Mouse (Mus musculus) frontal cortex, adult 2 months (tissue): ENCODE results near the gene Atg4d. TPM values are rescaled to one million over a fixed set of nuclear protein-coding genes. Genes with fewer than 3 reads are reported as not detected.
"Not testable (repeated sequence)": the region's sequence is repeated elsewhere in the genome, so short reads cannot be mapped to it uniquely, and the experiment has no call there.

Experiments used
- DNase-seq, 2 experiments: peaks; one replicate each; pipeline ENCODE4 v3.0.0; 2022; ENCODE audit warnings: low spot score in 1 of 2; ENCODE audit errors: extremely low spot score in 1 of 2
- polyA plus RNA-seq: library from polyadenylated mRNA; depleted of rRNA; stranded (reverse); fragments of >200 nt; gene quantifications from 2 replicates; pipeline ENCODE4 v1.2.3, GENCODE M21; 2012; rRNA removed

The Atg4d gene
- polyA plus RNA-seq, 1 experiment, result 36.5 TPM

DNA sequence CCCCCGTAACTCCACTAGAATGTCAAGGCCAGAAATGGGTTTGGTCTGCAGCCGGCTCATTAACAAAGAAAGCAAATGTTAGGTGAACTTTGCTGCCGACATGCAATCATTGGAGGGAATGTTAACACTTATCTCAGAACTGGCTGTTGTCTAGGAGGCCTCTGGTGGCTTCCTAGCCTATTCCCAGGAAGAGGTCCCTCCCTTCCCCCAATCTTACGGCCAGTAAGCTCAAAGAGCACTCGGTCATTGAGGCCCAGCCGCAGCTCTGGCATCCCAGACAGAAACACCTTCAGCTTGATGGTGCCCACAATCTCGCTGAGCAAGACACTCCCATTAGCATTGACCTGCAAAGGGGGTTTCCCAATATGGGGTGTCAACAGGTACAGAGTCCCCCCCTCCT lies 40.0 kb downstream of the Atg4d start:
- no peak for DNase-seq

GRCm38 (mm10) chr9:21309150-21309741 lies 44.2 kb downstream of the Atg4d start:
- no peak for DNase-seq

DNA sequence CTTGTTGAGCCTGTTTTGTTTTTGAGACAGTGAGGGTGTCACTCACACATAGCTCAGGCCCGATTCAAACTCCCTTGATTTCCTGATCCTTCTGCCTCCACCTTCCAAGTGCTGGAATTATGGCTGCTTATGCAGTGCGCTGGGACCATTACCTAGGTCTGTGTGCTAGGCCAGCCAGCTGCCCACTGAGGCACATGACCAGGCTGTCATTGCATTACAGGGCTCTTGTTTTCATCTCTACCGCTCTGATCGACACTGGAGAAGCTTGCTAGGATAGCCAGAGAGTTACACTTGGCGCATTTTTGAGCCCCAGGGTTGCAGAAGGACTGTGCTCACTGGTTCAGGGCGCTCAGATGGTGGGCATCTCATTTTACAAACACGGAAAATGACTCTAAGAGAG lies 46.6 kb downstream of the Atg4d start:
- no peak for DNase-seq

DNA sequence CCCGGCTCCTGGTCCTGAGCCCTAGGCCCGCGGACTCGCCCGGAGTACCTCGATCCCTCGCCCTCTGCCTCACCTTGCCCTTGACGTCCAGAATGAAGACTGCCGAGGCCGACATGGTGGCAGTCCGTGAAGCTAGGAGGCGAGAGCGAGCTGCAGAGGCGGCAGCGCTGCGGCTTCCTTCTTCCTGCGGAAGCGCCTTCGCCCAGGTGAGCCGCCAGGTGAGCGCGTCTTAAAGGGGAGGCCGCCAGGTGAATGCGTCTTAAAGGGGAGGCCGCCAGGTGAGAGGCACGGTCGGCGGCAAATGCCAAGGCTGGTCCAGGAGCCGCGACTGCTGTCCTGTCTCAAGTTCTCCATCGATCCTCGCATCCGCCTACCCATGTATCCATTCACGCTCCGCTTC lies 47.0 kb downstream of the Atg4d start, which contains the start of gene Ap1m2:
Ap1m2 (minus strand) TSS at position 204 of the 400 bp plus-strand sequence.
- no peak for DNase-seq

DNA sequence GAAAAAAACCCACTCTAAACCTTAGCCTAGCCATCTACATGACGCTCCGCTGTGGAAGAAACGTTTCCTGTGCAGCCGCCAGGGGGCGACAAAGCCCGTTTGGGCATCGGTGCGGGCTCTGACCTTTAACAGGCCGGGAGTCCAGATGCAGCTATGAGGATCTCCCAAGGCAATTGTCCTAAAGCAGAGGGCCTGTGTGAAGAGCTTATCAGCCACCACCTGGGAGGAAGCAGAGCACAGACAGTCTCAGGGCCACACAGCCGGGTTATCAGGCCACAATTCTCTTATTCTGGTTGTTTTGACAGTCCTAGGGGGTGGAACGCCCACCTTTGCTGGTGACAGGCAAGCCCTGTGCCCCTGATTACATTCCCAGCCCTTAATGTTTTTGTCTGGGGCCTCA lies 48.3 kb downstream of the Atg4d start:
- DNase-seq, result peak in 1 of 2 experiments; percentile 87

- DNase-seq, result no peak
These were observed 49.5 kb downstream of the Atg4d start for GRCm38 (mm10) chr9:21314367-21315140.

DNA sequence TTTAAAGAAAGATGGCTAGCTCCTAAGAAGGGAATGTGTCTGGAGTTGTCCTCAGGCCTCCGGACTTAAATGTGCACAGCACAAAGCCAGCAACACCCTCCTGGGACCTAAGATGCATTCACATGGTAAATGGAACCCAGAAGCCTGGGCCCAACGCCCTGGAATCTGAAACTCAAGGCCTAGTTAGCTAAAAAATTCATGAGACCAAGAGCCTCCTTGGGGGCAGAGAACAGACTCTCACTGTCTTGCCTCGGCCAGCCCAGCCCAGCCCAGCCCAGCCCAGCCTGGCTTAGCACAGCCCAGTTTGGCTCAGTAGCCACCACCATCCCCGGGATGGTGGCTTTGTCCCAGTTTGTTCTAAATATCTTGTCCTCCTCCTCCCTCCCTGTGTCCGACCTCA lies 50.3 kb downstream of the Atg4d start:
- DNase-seq, result no peak

GRCm38 (mm10) chr9:21316696-21317095 lies 51.6 kb downstream of the Atg4d start:
- no peak for DNase-seq

DNA sequence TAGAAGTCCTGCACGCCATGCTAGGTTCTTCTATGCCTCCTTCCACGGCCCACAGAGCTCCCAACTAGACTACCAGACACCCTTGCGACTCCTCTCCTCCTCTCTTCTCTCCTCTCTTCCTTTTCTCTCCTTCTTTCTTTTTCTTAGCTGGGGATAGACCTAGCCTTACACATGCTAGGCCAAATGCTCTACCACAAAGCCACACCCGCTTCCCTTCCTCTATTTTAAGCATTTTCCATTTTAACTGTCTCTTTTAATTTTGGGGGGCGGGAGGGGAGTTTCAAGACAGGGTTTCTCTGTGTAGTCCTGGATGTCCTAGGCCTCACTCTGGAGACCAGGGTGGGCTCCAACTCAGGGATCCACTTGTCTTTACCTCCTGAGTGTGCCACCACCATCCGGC lies 53.7 kb downstream of the Atg4d start:
- no peak for DNase-seq

- no peak for DNase-seq
These were observed 54.4 kb downstream of the Atg4d start for GRCm38 (mm10) chr9:21319503-21319902.

GRCm38 (mm10) chr9:21320280-21320618 lies 55.2 kb downstream of the Atg4d start:
- no peak for DNase-seq

DNA sequence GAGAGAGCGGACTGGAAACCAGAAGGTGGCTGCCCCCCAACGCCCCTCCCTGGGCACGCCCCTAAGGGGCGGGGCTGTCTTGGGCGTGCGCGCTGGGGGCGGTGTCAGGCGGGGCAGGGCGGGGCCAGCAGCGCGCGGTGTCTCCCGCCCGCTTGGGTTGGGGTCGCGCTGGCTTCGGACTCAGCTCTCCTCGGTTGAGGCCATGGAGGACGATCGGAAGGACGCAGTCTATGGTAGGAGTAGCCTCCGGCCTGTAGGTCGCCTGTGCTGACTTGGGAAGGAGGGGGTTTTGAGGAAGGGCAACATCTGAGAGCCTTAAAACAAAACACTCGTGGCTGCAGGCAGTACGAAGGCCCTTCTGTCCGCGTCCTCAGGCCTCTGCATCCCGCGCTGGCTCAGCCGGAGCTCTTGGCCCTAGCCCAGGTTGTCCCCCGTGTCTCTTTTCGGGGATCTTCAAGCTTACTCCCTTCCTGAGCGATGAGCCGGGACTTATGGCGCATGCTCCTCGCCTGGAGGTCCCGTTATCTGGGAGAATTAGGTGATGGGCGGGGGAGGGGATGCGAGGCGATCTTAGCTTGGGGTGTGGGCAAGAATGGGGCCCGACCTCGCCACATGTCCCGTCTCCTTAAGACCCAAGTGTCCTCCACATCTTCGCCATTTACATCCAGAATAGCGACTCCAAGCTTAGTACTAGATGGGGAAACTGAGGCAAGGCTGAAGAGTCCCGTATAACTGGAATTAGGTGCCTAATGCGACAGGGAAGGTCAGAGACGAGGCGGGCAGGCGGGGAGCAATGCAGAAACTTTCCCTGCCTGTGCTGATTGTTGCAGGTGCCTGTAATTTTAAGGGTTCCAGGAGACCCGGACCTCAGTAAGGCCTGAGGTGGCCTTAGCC lies 55.8 kb downstream of the Atg4d start, which contains the start of gene Slc44a2:
Slc44a2 (plus strand) TSS at position 80 of the 894 bp plus-strand sequence.
- DNase-seq, result peak; percentile 44 to 77

DNA sequence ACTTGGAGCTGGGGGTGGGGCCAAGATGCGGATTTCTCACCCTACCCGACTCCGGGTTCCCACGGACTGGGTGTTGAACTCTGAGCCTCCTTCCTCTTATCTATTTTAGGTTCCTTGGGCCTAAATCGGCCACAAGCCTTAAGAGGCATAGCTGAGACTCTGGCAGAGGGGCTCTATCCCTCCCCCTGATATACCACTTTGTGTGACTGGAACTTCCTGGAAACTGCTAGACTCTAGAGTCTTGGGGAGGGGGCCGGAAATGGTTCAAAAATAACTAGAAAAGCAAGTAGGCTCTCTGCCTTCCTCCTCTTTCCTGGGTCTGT lies 56.4 kb downstream of the Atg4d start:
- peak; percentile 13 to 20 for DNase-seq

- peak in 1 of 2 experiments; percentile 36 for DNase-seq
These were observed 57.3 kb downstream of the Atg4d start for GRCm38 (mm10) chr9:21322211-21322916.

DNA sequence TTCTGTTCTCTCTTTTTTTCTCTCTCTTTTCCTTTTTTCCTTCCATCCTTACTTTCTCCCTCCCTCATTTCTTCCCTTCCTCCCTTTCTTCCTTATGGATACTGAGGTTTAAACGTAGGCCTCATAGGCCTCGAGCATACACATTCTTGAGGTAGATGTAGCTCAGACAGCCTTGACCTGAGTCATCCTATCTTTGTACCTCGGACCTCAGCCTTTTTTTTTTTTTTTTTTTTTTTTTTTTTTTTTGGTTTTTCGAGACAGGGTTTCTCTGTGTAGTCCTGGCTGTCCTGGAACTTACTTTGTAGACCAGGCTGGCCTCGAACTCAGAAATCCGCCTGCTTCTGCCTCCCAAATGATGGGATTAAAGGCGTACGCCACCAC lies 57.8 kb downstream of the Atg4d start:
- not testable (repeated sequence) for DNase-seq

GRCm38 (mm10) chr9:21324269-21324668 lies 59.2 kb downstream of the Atg4d start:
- no peak for DNase-seq

Other genes starting within 250 kb of the Atg4d start
- 2.9 and 3.5 TPM in 2 replicates for gene Icam1, start 249.3 kb upstream of the Atg4d start, polyA plus RNA-seq
- gene Icam4, start 235.9 kb upstream of the Atg4d start, polyA plus RNA-seq, result 3.3 TPM in 2 replicates
- gene Icam5, start 233.2 kb upstream of the Atg4d start, polyA plus RNA-seq, result 220 and 241 TPM in 2 replicates
- gene Zglp1, start 198.2 kb upstream of the Atg4d start, polyA plus RNA-seq, result not detected in 2 replicates
- gene Gm49373, start 192.2 kb upstream of the Atg4d start, polyA plus RNA-seq, result 1.6 and 2.5 TPM in 2 replicates
- gene Fdx1l, start 191.7 kb upstream of the Atg4d start, polyA plus RNA-seq, result 123 and 124 TPM in 2 replicates
- gene Gm38431, start 173.3 kb upstream of the Atg4d start, polyA plus RNA-seq, result 1.4 and 1.7 TPM in 2 replicates
- gene Raver1, start 173.3 kb upstream of the Atg4d start, polyA plus RNA-seq, result 27.9 and 28.2 TPM in 2 replicates
- gene Tyk2, start 134.1 kb upstream of the Atg4d start, polyA plus RNA-seq, result 16.5 and 19.1 TPM in 2 replicates
- gene Cdc37, start 115.3 kb upstream of the Atg4d start, polyA plus RNA-seq, result 175 and 217 TPM in 2 replicates
- gene Pde4a, start 99.6 kb upstream of the Atg4d start, polyA plus RNA-seq, result 95.2 and 96.2 TPM in 2 replicates
- gene Keap1, start 25.9 kb upstream of the Atg4d start, polyA plus RNA-seq, result 58.3 and 59.6 TPM in 2 replicates
- 9.9 and 13.8 TPM in 2 replicates for gene S1pr5, start 16.9 kb upstream of the Atg4d start, polyA plus RNA-seq
- gene Kri1, start 22.7 kb downstream of the Atg4d start, polyA plus RNA-seq, result 42.5 and 44.6 TPM in 2 replicates
- gene Cdkn2d, start 26.1 kb downstream of the Atg4d start, polyA plus RNA-seq, result 65.2 and 66.2 TPM in 2 replicates
- 0.76 and 1.6 TPM in 2 replicates for gene Ap1m2, start 47.0 kb downstream of the Atg4d start, polyA plus RNA-seq
- 60.7 and 66.5 TPM in 2 replicates for gene Slc44a2, start 55.4 kb downstream of the Atg4d start, polyA plus RNA-seq
- gene Ilf3, start 102.6 kb downstream of the Atg4d start, polyA plus RNA-seq, result 96.6 and 101 TPM in 2 replicates
- 47.6 and 48.7 TPM in 2 replicates for gene Qtrt1, start 146.5 kb downstream of the Atg4d start, polyA plus RNA-seq
- 95.8 and 97.7 TPM in 2 replicates for gene Dnm2, start 159.6 kb downstream of the Atg4d start, polyA plus RNA-seq
- 20.9 and 27.1 TPM in 2 replicates for gene Tmed1, start 245.0 kb downstream of the Atg4d start, polyA plus RNA-seq